Mouse (Mus musculus): ENCODE measurements around the gene Cdc37l1. TPM values are rescaled to one million over a fixed set of nuclear protein-coding genes. Genes with fewer than 3 reads are reported as not detected.
"Not testable (repeated sequence)": the region's sequence is repeated elsewhere in the genome, so short reads cannot be mapped to it uniquely, and the experiment has no call there.

Gene Cdc37l1
- polyA plus RNA-seq, 1 experiment from 2014 or later, result 58.5 TPM

DNA sequence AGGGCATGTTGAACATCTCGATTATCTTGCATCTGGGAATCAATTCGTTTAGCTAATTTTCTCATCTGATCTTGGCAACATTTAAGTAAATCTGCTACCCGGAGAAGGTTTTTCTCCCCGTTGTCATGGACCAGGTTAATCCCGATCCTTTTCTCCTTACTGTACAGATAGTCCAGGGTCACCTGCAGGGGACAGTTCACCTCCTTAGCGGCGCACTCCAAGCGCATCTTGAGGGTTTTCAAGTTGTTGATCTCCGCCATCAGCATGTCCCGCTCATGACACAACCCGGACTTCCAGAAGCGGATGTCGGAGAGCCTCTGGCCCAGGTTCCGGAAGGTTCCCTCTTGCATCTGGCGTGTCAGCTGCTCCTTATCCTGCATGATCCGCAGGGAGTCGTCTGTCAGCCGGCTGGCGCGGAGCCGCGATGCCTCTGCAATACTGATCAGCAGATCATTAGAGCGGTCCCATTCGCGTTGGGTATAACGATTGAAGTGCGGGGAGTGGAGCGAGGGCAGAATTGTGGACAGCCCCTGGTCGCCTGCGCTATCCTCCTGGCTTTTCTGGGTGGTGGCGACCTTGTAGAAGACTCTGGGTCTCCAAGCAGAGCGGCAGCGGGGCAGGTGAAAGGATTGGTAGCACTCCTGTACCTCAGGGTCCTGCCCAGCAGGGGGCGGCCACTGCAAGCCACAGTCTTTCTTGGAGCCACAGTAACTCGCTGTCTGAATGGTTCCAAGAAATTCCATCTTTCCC, 15.1 kb upstream of the Cdc37l1 start:
- Histone ChIP-seq H3K4me1 (no peaks in the 10 kb centered on the region), H3K4me2 (replicated peaks) (peak overlapping the region; percentile 72), H3K27me3 (peaks cover 6% of the 10 kb centered on the region), H3K9ac (peak overlapping the region; percentile 55), H3K36me3 (no peaks in the 10 kb centered on the region), H3K4me3 (peak overlapping the region; percentile 38), H3K27ac (no peak overlapping the region), H3K9me3 (replicated peaks) (no peaks in the 10 kb centered on the region)
- ATAC-seq (ENCODE audit: low FRiP score), result peak; percentile 92
- 16% methylated on average over 35 of the region's 35 CpGs for whole genome bisulfite sequencing

DNA sequence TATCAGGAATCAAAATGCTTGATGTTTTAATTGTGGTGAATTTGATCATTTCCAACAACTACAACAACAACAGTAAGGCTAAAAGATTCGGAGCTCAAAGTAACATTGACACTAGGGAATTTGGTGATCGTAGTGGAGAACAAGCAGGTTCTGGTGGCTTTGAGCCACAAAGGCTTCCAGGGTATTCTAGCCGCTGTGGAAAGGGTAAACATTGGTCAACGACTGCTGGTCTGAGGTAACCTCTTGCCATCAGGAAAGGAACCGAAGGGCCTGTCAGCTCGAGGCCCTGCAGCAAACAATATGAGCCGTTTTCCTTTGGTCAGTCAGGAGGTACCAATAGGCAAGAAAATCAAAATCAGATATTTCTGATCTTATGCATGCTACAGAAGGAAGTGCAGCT, 7.5 kb upstream of the Cdc37l1 start:
- no peaks in the 10 kb centered on the region for H3K27me3 ChIP-seq
- H3K9ac ChIP-seq, result no peak overlapping the region
- H3K9me3 ChIP-seq (replicated peaks), result no peaks in the 10 kb centered on the region
- no peak overlapping the region for H3K4me3 ChIP-seq
- no peaks in the 10 kb centered on the region for H3K36me3 ChIP-seq
- H3K4me2 ChIP-seq (replicated peaks), result no peak overlapping the region
- no peaks in the 10 kb centered on the region for H3K4me1 ChIP-seq
- no peak for ATAC-seq (ENCODE audit: low FRiP score)
- WGBS, result 84% methylated on average over 7 of the region's 7 CpGs
- H3K27ac ChIP-seq, result no peak overlapping the region

DNA sequence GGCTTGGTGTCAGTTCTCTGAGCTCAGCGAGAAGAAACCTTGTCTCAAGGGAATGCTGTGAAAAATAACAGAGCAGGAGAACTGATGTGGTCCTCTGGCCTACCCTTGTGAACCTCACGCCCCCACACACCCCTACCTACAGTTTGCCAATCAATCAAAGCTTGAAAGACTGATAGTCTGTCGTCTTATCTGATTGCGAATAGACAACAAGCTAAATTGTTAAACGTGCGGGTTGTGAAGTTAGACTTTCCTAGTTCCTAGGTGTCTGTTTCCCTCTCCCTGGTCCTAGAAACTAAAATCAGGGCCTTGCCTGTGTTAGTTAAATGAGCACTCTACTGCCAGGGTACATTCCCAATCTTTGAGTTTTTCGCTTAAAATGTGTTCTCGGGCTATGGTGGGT, 637 bp upstream of the Cdc37l1 start:
- no peak overlapping the region for H3K27ac ChIP-seq
- H3K9me3 ChIP-seq (replicated peaks), result no peaks in the 10 kb centered on the region
- H3K4me2 ChIP-seq (replicated peaks), result peak overlapping the region; percentile 75
- H3K4me1 ChIP-seq, result peaks cover 13% of the 10 kb centered on the region
- peaks cover 9% of the 10 kb centered on the region; the same call in 1 of the 2 replicates for H3K36me3 ChIP-seq
- 69% methylated on average over 8 of the region's 8 CpGs for WGBS
- peak overlapping the region; percentile 76 for H3K4me3 ChIP-seq
- peak overlapping the region; percentile 89; the same call in 1 of the 2 replicates for H3K9ac ChIP-seq
- 0 out of 2 replicates have a peak, but pooled peaks cover 2% of the 10 kb centered on the region for H3K27me3 ChIP-seq
- no peak for ATAC-seq (ENCODE audit: low FRiP score)

DNA sequence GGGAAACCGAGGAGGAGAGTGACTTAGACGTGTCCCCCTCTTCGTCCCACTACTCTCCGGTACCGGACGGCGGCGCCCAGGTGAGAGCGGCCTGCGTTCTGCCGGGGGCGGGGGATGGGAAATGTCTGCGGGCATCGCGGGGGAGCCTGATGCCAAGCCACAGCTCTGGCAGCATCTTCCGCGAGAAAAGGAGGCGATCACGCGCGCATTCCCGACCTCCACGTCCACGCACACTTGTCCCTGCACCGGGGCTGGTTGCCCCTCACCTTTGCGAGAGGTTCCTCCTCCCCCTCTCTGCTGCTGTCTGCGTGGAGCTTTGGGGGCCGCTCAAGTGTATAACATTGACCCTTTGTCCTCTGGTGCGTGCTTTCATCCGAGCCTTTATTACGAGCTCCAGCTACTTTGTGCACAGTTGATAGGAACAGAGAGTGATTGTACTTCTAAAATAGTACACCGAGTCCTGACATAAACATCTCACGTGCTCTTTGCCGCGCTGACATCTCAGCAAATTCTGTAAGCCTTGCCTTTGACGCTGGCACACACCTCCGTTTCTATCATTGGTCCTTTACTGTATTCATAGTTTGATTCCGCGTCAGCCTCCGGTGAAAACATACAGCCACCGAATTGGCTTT, 554 bp downstream of the Cdc37l1 start:
- peak; percentile 82 for ATAC-seq (ENCODE audit: low FRiP score)
- H3K9ac ChIP-seq, result peak overlapping the region; percentile 89
- peaks cover 13% of the 10 kb centered on the region for H3K4me1 ChIP-seq
- peak overlapping the region; percentile 76 for H3K4me3 ChIP-seq
- peaks cover 21% of the 10 kb centered on the region for H3K36me3 ChIP-seq
- peak overlapping the region; percentile 85 for H3K27ac ChIP-seq
- H3K4me2 ChIP-seq (replicated peaks), result peak overlapping the region; percentile 75
- 0 out of 2 replicates have a peak, but pooled peaks cover 2% of the 10 kb centered on the region for H3K27me3 ChIP-seq
- H3K9me3 ChIP-seq (replicated peaks), result no peaks in the 10 kb centered on the region
- under 1% methylated on average over 32 of the region's 41 CpGs for WGBS

DNA sequence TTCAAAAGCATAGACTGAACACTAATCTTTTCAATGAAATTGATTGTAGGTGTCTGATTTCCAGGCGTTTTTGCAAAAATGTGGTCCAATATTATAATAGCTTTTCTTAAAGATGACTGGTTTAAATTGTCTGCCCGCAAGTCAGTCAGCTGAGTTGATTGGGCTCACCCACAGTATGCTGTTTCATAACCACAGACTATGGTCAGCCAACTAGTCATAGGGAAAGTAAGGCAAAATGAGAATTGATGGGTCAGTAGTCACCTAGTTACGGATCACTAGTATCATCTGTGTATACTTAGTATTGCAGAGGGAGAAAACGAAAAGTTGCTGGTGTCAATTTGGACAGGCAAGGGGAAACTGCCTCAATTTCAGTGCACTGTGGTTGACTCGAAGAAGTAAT, 1.2 kb downstream of the Cdc37l1 start:
- 68% methylated on average over 5 of the region's 5 CpGs for WGBS
- no peaks in the 10 kb centered on the region for H3K9me3 ChIP-seq (replicated peaks)
- H3K36me3 ChIP-seq, result peaks cover 27% of the 10 kb centered on the region
- peak overlapping the region; percentile 89 for H3K9ac ChIP-seq
- 0 out of 2 replicates have a peak, but pooled peaks cover 2% of the 10 kb centered on the region for H3K27me3 ChIP-seq
- H3K4me2 ChIP-seq (replicated peaks), result peak overlapping the region; percentile 75
- peaks cover 13% of the 10 kb centered on the region for H3K4me1 ChIP-seq
- no peak overlapping the region for H3K27ac ChIP-seq
- ATAC-seq (ENCODE audit: low FRiP score), result no peak
- peak overlapping the region; percentile 76 for H3K4me3 ChIP-seq

DNA sequence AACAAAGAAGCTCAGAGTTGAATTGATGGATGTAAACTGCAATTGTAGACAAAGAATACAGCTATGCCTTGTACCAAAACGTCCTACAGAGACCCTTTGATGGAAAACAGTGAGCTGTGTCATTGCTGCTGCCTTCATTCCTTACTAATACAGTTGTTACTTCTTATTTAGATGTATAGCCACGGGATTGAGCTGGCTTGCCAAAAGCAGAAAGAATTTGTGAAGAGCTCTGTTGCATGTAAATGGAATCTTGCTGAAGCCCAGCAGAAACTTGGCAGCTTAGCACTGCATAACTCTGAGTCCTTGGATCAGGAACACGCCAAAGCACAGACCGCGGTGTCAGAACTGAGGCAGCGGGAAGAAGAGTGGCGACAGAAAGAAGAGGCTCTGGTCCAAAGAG, 4.7 kb downstream of the Cdc37l1 start:
- 73% methylated on average over 7 of the region's 7 CpGs for WGBS
- Histone ChIP-seq H3K4me1 (peaks cover 9% of the 10 kb centered on the region), H3K4me2 (replicated peaks) (no peak overlapping the region), H3K36me3 (peaks cover 39% of the 10 kb centered on the region), H3K4me3 (no peak overlapping the region), H3K27me3 (no peaks in the 10 kb centered on the region), H3K9me3 (replicated peaks) (no peaks in the 10 kb centered on the region), H3K27ac (no peak overlapping the region), H3K9ac (no peak overlapping the region)
- ATAC-seq (ENCODE audit: low FRiP score), result no peak

DNA sequence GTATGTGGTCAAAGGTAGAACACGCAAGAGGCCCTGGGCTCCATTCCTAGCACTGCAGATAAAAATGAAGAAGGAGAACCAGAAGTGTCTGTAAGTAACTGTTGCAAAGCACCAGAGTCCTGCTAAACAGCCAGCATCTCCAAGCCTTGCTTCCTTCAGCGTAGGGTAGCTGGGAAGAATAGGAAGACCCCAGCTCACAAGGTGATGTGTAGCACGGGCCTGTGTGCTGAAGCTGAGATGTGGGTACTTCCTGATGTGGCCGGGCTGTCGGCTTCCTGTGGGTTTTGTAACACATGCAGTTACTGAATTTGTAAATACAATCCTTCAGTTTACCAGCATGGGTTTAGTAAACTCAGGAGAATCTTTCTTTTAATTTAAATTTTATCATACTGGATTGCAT, 5.2 kb downstream of the Cdc37l1 start:
- Histone ChIP-seq H3K27me3 (no peaks in the 10 kb centered on the region), H3K27ac (0 out of 2 replicates have a peak overlapping the region, but pooled peaks have one; percentile 14), H3K4me1 (peaks cover 9% of the 10 kb centered on the region), H3K9ac (no peak overlapping the region; the same call in 1 of the 2 replicates), H3K4me3 (no peak overlapping the region), H3K36me3 (peaks cover 44% of the 10 kb centered on the region), H3K9me3 (replicated peaks) (no peaks in the 10 kb centered on the region), H3K4me2 (replicated peaks) (no peak overlapping the region)
- no peak for ATAC-seq (ENCODE audit: low FRiP score)
- 92% methylated on average over 5 of the region's 5 CpGs for WGBS

DNA sequence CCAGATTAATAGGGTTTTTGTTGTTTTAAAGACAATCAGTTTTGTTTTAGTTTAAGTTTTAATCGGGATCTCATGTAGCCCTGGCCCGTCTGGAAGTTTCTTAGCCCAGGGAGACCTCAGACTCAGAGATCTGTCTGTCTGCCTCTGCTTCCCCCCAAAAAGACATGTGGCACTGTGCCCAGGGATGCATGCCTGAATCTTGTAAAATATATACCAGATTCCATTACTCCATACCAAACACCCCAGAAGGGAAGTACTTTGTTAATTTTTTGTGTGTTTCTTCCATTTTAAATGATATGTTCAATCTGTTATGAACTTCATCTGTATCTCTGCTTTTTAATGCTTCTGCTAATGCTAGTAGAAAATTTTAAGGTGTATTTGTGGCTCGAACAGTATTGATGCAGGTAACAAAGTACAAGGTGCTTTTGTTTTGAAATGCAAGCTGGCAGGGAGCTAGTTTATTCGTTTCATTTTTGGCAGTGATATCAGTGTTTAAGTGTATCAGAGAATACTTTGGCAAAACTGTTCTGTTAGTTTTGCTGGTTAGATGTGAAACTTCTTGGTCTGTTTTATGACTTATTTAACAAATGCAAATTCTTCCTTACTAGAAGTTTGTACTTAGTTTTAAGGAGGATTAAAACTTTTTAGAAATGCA, 8.0 kb downstream of the Cdc37l1 start:
- H3K27ac ChIP-seq, result no peak overlapping the region
- no peak overlapping the region for H3K4me3 ChIP-seq
- WGBS, result 92% methylated on average over 4 of the region's 4 CpGs
- H3K9ac ChIP-seq, result no peak overlapping the region
- no peak for ATAC-seq (ENCODE audit: low FRiP score)
- H3K4me1 ChIP-seq, result no peaks in the 10 kb centered on the region
- no peaks in the 10 kb centered on the region for H3K27me3 ChIP-seq
- no peaks in the 10 kb centered on the region for H3K9me3 ChIP-seq (replicated peaks)
- no peak overlapping the region for H3K4me2 ChIP-seq (replicated peaks)
- H3K36me3 ChIP-seq, result peaks cover 54% of the 10 kb centered on the region

DNA sequence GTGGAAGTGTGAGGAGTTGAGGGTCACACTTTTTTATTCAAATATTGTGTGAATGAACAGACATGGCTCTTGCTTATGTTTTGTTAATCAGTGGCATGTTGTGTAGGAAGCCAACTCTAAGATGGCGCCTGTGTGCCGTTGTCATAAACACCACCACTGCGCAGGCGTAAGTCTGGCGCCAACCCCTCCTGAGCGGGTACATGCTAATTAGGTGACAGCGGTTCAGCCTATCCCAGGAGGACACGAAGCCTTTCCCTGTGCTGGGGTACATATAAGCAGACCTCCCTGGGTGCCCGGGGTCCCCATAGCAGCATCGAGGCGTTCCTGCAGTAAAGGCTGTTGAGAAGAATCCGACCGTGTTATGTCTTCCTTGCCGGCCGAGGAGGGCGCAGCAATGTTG, 10.2 kb downstream of the Cdc37l1 start:
- H3K27ac ChIP-seq; ATAC-seq (ENCODE audit: low FRiP score); H3K27me3 ChIP-seq; H3K9me3 ChIP-seq (replicated peaks); H3K4me1 ChIP-seq; H3K4me3 ChIP-seq; H3K9ac ChIP-seq; H3K4me2 ChIP-seq (replicated peaks): not testable (repeated sequence)
- WGBS, result 98% methylated on average over 16 of the region's 16 CpGs
- H3K36me3 ChIP-seq, result peaks cover 45% of the 10 kb centered on the region

DNA sequence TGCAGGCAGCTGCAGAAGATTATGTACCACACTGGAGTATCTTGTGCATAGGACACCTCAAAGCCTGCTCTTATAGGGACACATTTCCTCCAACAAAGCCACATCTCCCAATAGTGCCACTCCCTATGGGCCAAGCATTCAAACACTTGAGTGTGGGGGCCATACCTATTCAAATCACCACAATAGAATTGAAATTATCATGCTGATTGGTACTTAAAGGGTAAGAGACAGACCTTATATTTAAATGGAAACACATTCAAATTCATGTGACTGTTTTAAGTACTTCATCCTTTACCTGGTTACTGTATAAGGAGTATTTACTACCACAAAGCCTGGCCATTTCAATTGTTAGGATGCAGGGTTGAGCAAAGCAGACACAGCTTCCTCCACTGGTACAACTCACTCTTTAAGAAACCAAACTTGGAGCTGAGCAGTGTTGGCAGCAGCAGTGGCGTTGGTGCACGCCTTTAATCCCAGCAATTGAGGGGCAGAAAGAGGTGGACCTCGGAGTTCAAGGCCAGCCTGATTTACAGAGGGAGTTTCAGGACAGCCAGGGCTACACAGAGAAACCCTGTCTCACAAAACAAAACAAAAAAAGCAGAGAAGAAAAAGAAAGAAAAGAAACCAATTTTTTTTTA, 18.0 kb downstream of the Cdc37l1 start:
- no peak overlapping the region for H3K4me2 ChIP-seq (replicated peaks)
- H3K27ac ChIP-seq, result no peak overlapping the region
- no peaks in the 10 kb centered on the region for H3K27me3 ChIP-seq
- H3K9ac ChIP-seq, result no peak overlapping the region
- H3K36me3 ChIP-seq, result peaks cover 56% of the 10 kb centered on the region
- H3K4me3 ChIP-seq, result no peak overlapping the region
- WGBS, result 90% methylated on average over 3 of the region's 3 CpGs
- no peak for ATAC-seq (ENCODE audit: low FRiP score)
- H3K4me1 ChIP-seq, result no peaks in the 10 kb centered on the region
- H3K9me3 ChIP-seq (replicated peaks), result no peaks in the 10 kb centered on the region

DNA sequence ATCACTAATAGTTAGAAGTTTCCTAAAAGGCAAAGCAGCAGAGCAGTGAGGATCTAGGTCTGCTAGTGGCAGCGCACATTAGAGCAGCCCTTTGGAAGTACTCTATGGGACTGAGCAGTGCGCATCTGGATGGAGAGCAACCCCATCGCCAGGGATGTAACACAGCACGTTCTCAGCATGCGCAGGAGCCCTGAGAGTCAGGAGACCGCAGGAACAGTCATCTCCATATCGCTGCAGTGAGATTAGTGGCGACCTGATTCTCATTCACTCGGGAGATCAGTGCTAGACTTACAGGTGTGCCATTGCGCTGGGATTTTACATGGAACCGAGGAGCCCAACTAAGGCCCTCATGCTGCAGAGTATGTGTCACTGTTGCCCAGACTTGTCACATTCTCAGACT, 18.9 kb downstream of the Cdc37l1 start:
- peaks cover 60% of the 10 kb centered on the region for H3K36me3 ChIP-seq
- H3K4me2 ChIP-seq (replicated peaks), result no peak overlapping the region

DNA sequence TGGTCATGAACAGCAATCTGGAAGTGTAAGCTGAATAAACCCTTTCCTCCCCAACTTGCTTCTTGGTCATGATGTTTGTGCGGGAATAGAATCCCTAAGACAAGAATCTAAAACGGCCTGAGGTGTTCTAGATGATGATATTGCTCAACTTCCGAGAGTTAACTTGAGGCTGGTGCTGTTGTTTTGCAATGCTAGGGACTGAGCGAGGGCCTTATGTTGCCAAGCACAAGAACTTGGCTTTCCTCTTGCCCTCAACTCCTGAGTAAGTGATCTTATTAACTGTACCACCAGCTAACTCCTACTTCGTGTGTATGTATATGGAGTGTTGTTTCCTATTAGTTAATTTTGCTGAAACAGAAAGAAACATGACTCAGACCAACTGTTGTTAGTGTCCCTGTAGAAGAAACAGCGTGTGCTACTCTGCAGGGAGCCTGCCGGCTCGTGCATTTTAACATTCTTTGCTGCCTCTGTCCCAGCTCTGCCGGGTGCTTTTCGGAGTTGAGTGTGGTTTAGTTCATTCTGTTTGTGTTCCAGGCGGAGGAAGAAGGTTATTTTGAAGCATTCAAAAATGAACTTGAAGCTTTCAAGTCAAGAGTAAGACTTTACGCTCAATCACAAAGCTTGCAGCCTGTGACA, 21.3 kb downstream of the Cdc37l1 start:
- WGBS, result 90% methylated on average over 12 of the region's 12 CpGs
- no peak overlapping the region for H3K9ac ChIP-seq
- peaks cover 67% of the 10 kb centered on the region for H3K36me3 ChIP-seq

More for the DNA sequence above, 18.9 kb downstream of the Cdc37l1 start:
- WGBS, result 92% methylated on average over 11 of the region's 11 CpGs
- Histone ChIP-seq H3K27me3 (no peaks in the 10 kb centered on the region), H3K9ac (no peak overlapping the region), H3K27ac (no peak overlapping the region), H3K4me3 (no peak overlapping the region), H3K9me3 (replicated peaks) (no peaks in the 10 kb centered on the region), H3K4me1 (no peaks in the 10 kb centered on the region)
- no peak for ATAC-seq (ENCODE audit: low FRiP score)

More for the DNA sequence above, 21.3 kb downstream of the Cdc37l1 start:
- H3K9me3 ChIP-seq (replicated peaks), result no peaks in the 10 kb centered on the region
- no peaks in the 10 kb centered on the region for H3K27me3 ChIP-seq
- H3K4me2 ChIP-seq (replicated peaks), result no peak overlapping the region
- no peaks in the 10 kb centered on the region for H3K4me1 ChIP-seq
- no peak overlapping the region for H3K27ac ChIP-seq
- no peak overlapping the region for H3K4me3 ChIP-seq
- ATAC-seq (ENCODE audit: low FRiP score), result no peak
